Mouse (Mus musculus) hindbrain, postnatal 0 days (tissue): ENCODE measurements around the gene Ttn. TPM values are rescaled to one million over a fixed set of nuclear protein-coding genes. Genes with fewer than 3 reads are reported as not detected.

Experiments used
- ATAC-seq: fragments of 200-750 bp; cut with Nextera tagmentation; 2 replicates; pipeline ENCODE4 v1.8.0; 2017; ENCODE audit warnings: mild to moderate bottlenecking, moderate TSS enrichment, moderate library complexity
- DNase-seq: peaks from one replicate; pipeline ENCODE4 v3.0.0-alpha.2; 2015; ENCODE audit warnings: low spot score
- H3K27ac ChIP-seq: fragments of 300-500 bp; sonication (generic); 2 replicates; pipeline ENCODE4 v1.5.1; 2014; ENCODE audit warnings: mild to moderate bottlenecking
- H3K27me3 ChIP-seq: fragments of 300-500 bp; sonication (generic); 2 replicates; pipeline ENCODE4 v1.6.1; 2014; ENCODE audit warnings: low read length, mixed read lengths; ENCODE audit not compliant: insufficient read depth
- H3K36me3 ChIP-seq: fragments of 300-500 bp; sonication (generic); 2 replicates; pipeline ENCODE4 v1.6.1; 2014; ENCODE audit warnings: low read length, mixed read lengths; ENCODE audit not compliant: insufficient read depth
- H3K4me1 ChIP-seq: fragments of 300-500 bp; sonication (generic); 2 replicates; pipeline ENCODE4 v1.6.1; 2014; ENCODE audit warnings: antibody characterized with exemption, low read length, mixed read lengths; ENCODE audit not compliant: insufficient read depth
- H3K4me2 ChIP-seq: fragments of 300-500 bp; sonication (generic); 2 replicates; pipeline ENCODE4 v1.6.1; 2014; ENCODE audit warnings: low read depth, mild to moderate bottlenecking, low read length, moderate library complexity, mixed read lengths
- H3K4me3 ChIP-seq: fragments of 300-500 bp; sonication (generic); 2 replicates; pipeline ENCODE4 v1.5.1; 2014; ENCODE audit warnings: low read length
- H3K9ac ChIP-seq: fragments of 300-500 bp; sonication (generic); replicated peaks from 2 replicates; pipeline ENCODE4 v1.6.1; 2014; ENCODE audit warnings: mild to moderate bottlenecking, low read length, moderate library complexity, mixed read lengths
- H3K9me3 ChIP-seq: fragments of 300-500 bp; sonication (generic); 2 replicates; pipeline ENCODE4 v1.6.1; 2016; ENCODE audit warnings: low read length, mixed read lengths
- CTCF ChIP-seq: IDR thresholded peaks from 2 replicates; pipeline ENCODE4 v1.5.1; 2016; ENCODE audit warnings: antibody characterized with exemption, control low read depth, low read depth
- WGBS: fragments of 180-500 bp; shearing (Covaris S2); extraction: QIAGEN DNeasy Blood & Tissue Kit; methylation state at CpG from one replicate; pipeline ENCODE4 v1.1.7; 2014; 5-methylcytosine and 5-hydroxymethylcytosine counted together
- polyA plus RNA-seq: library from polyadenylated mRNA; unstranded; fragments of >200 nt; fragmentation: Nextera tagmentation; extraction: Ambion mirVana; gene quantifications from 2 replicates; pipeline ENCODE4 v1.2.1, GENCODE M21; 2015
- total RNA-seq: library from RNA; depleted of rRNA; stranded (reverse); fragments of >200 nt; gene quantifications from 2 replicates; pipeline ENCODE4 v1.2.3, GENCODE M21; 2014

The Ttn gene
- total and polyA plus RNA-seq, 2 experiments from 2014 or later = 0.58 to 0.73 TPM

DNA sequence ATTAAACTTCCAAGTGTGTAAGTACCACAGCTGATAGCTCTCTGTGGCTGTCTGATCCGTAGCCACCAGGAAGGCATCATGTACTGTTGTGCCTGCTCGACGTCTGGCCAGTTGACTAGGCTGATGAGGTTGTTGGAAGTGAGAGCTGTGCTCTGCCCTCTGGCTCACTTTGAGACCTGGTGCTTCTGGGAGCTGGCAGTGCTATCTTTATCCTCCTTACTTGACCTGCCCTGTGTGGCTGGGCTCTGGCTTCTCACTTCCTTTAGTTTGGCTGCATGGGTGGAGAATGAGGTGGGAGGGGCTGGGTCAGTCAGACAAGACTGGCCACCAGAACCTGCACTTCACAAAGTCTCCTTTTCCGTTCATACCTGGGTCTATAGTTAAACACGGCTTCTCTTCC is 16.0 kb upstream of the Ttn start:
- H3K4me1 ChIP-seq = no peaks in the 10 kb centered on the region
- H3K36me3 ChIP-seq = no peaks in the 10 kb centered on the region
- no peak overlapping the region for H3K4me3 ChIP-seq
- no peak overlapping the region for H3K27ac ChIP-seq
- no peak for DNase-seq
- H3K4me2 ChIP-seq = no peak overlapping the region
- TF ChIP-seq CTCF = no peak
- no peak for ATAC-seq
- no peaks in the 10 kb centered on the region for H3K9me3 ChIP-seq
- WGBS = 77% methylated on average over 5 of the region's 5 CpGs
- H3K27me3 ChIP-seq = no peaks in the 10 kb centered on the region
- H3K9ac ChIP-seq = no peak overlapping the region

DNA sequence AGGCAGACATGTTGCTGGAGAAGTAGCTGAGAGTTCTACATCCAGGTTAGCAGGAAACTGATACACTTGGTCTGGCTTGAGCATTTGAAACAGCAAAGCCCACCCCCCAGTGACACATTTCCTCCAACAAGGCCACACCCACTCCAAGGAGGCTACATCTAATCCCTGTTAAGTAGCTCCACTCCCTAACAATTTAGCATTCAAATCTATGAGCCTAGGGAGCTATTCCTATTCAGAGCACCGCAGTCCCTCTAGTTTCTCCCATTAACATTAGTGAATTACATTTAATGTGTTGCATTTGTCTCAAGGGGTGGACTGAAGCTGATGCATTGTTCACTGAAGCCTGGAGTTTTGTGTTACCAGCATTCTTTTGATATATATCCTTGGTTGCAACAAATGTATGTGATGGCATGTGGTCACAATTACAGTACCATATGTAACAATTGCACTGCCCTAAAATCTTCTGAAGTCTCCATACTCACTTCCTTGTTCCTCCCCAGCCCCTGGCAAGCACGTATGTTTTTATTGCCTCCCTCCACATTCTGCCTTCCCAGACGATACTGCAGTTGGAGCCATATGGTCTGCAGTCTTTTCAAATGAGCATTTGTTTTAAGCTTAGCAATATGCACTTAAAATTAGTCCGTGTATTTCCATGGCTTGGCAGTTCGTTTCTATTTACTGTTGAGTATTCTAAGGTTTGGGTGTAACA is 10.3 kb upstream of the Ttn start:
- H3K4me3 ChIP-seq = no peak overlapping the region
- no peaks in the 10 kb centered on the region for H3K36me3 ChIP-seq
- H3K4me2 ChIP-seq = no peak overlapping the region
- H3K27me3 ChIP-seq = no peaks in the 10 kb centered on the region
- no peaks in the 10 kb centered on the region for H3K9me3 ChIP-seq
- H3K4me1 ChIP-seq = no peaks in the 10 kb centered on the region
- no peak for DNase-seq
- no peak overlapping the region for H3K27ac ChIP-seq
- no peak for TF ChIP-seq CTCF
- no peak overlapping the region for H3K9ac ChIP-seq
- ATAC-seq = no peak
- 72% methylated on average over 5 of the region's 5 CpGs for WGBS

GRCm38 (mm10) chr2:76987317-76987716 is 5.0 kb upstream of the Ttn start:
- ATAC-seq (no peak), DNase-seq (no peak)
- Histone ChIP-seq H3K27ac (no peak overlapping the region), H3K4me2 (no peak overlapping the region), H3K36me3 (no peaks in the 10 kb centered on the region), H3K4me3 (no peak overlapping the region), H3K9me3 (no peaks in the 10 kb centered on the region), H3K4me1 (no peaks in the 10 kb centered on the region), H3K27me3 (no peaks in the 10 kb centered on the region), H3K9ac (no peak overlapping the region)
- 91% methylated on average over 4 of the region's 4 CpGs for WGBS
- TF ChIP-seq CTCF = no peak

- Histone ChIP-seq H3K4me1 (no peaks in the 10 kb centered on the region), H3K36me3 (no peaks in the 10 kb centered on the region), H3K4me3 (no peak overlapping the region), H3K27me3 (no peaks in the 10 kb centered on the region), H3K9me3 (no peaks in the 10 kb centered on the region), H3K27ac (no peak overlapping the region), H3K9ac (no peak overlapping the region), H3K4me2 (no peak overlapping the region)
- DNase-seq = peak; percentile 27
- no peak for ATAC-seq
- no peak for TF ChIP-seq CTCF
- 75% methylated on average over 5 of the region's 5 CpGs for WGBS
These were observed 2.0 kb upstream of the Ttn start for GRCm38 (mm10) chr2:76984384-76984783.

DNA sequence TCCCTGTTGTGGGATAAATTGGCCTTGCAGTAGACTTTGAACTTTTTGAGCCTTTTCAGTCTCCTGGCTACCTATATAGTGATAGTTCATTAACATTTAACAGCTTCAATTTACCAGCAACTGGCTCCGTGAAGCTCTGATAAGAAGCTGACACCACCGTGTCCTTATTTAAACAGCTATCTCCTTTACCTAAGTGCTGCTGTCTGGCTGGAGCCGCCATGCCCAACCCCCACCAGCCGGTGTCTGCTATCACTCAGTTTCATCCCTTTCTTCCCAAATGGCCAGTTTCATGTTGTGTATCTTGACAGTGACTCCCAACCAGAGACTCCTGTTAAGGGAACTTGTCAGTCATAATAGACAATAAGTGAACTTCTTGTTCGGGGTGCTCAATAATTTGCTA is 1.3 kb upstream of the Ttn start:
- H3K9ac ChIP-seq = no peak overlapping the region
- H3K9me3 ChIP-seq = no peaks in the 10 kb centered on the region
- H3K27ac ChIP-seq = no peak overlapping the region
- TF ChIP-seq CTCF = no peak
- no peak for ATAC-seq
- no peak overlapping the region for H3K4me3 ChIP-seq
- H3K36me3 ChIP-seq = no peaks in the 10 kb centered on the region
- no peak overlapping the region for H3K4me2 ChIP-seq
- no peak for DNase-seq
- 67% methylated on average over 5 of the region's 5 CpGs for WGBS
- no peaks in the 10 kb centered on the region for H3K4me1 ChIP-seq
- no peaks in the 10 kb centered on the region for H3K27me3 ChIP-seq

GRCm38 (mm10) chr2:76981717-76982116 is 630 bp downstream of the Ttn start:
- WGBS = 77% methylated on average over 5 of the region's 5 CpGs
- no peak overlapping the region for H3K9ac ChIP-seq
- ATAC-seq = no peak
- no peaks in the 10 kb centered on the region for H3K36me3 ChIP-seq
- H3K4me2 ChIP-seq = no peak overlapping the region
- no peak for TF ChIP-seq CTCF
- H3K9me3 ChIP-seq = no peaks in the 10 kb centered on the region
- DNase-seq = no peak
- no peaks in the 10 kb centered on the region for H3K4me1 ChIP-seq
- no peak overlapping the region for H3K4me3 ChIP-seq
- no peak overlapping the region for H3K27ac ChIP-seq
- no peaks in the 10 kb centered on the region for H3K27me3 ChIP-seq

- Histone ChIP-seq H3K4me2 (no peak overlapping the region), H3K27me3 (no peaks in the 10 kb centered on the region), H3K4me1 (no peaks in the 10 kb centered on the region), H3K9ac (no peak overlapping the region), H3K9me3 (no peaks in the 10 kb centered on the region), H3K27ac (no peak overlapping the region), H3K4me3 (no peak overlapping the region), H3K36me3 (no peaks in the 10 kb centered on the region)
- peak; percentile 65 for TF ChIP-seq CTCF
- peak; percentile 43 for DNase-seq
- WGBS = 55% methylated on average over 9 of the region's 9 CpGs
- peak; percentile 24; the same call in 1 of the 2 replicates for ATAC-seq
These were observed 2.2 kb downstream of the Ttn start for GRCm38 (mm10) chr2:76980146-76980545.
